Mouse (Mus musculus): ENCODE data around the gene Snd1. TPM values are rescaled to one million over a fixed set of nuclear protein-coding genes. Genes with fewer than 3 reads are reported as not detected.

Snd1 gene
- total and polyA plus RNA-seq, 3 experiments, result 83.7 to 377 (median 210) TPM

GRCm38 (mm10) chr6:28621431-28621830 lies 146.5 kb downstream of the Snd1 start:
- DNase-seq (ENCODE audit: extremely low read depth), result no peak
- dilution Hi-C loops (cut with MboI; ENCODE audit: extremely low pct_ligation_motif_present, extremely low pct_unique_long_range_greater_than_20kb, low sequenced_read_pairs), result no loop called here
- peaks cover 16 to 74% of the 10 kb centered on the region in 2 experiments for H3K36me3 ChIP-seq (replicated peaks in 1 of 2; ENCODE audit: control insufficient read depth in 1 of 2, insufficient read depth in 1 of 2, low read length in 1 of 2)
- H3K9ac ChIP-seq (ENCODE audit: insufficient read depth, low read depth), result no peak overlapping the region
- no peaks in the 10 kb centered on the region for H3K27me3 ChIP-seq (replicated peaks)
- H3K4me3 ChIP-seq (replicated peaks in 1 of 3; ENCODE audit: low read depth in 2 of 3, low read length in 2 of 3, poor library complexity in 1 of 3), result no peak overlapping the region
- peaks cover 6 to 39% of the 10 kb centered on the region in 2 experiments; a peak in 3 of 4 replicates for H3K4me1 ChIP-seq (ENCODE audit: control insufficient read depth in 1 of 2, insufficient read depth in 2 of 2)
- peak overlapping the region; percentile 22; the same call in 1 of the 2 replicates for H3K27ac ChIP-seq (ENCODE audit: insufficient read depth, low read depth)
- H3K4me2 ChIP-seq (ENCODE audit: insufficient read depth, low read depth, poor library complexity, severe bottlenecking), result no peak overlapping the region
- in situ Hi-C loops (cut with MboI; ENCODE audit: low pct_ligation_motif_present, low pct_unique_long_range_greater_than_20kb, low sequenced_read_pairs), result no loop called here
- H3K79me2 ChIP-seq (replicated peaks; ENCODE audit: control insufficient read depth, extremely low read depth, insufficient read depth, poor library complexity, severe bottlenecking), result peaks cover 28% of the 10 kb centered on the region
- no peaks in the 10 kb centered on the region for H3K9me3 ChIP-seq (replicated peaks; ENCODE audit: low read length)
- no peak for TF ChIP-seq RAD21 (IDR thresholded peaks at IDR 0.05; ENCODE audit: low read depth, low read length)
- no peak for TF ChIP-seq POLR2A (IDR thresholded peaks at IDR 0.05; ENCODE audit: low read depth, low read length)
- no peak for TF ChIP-seq MAX (IDR thresholded peaks at IDR 0.05; ENCODE audit: low read length)
- no peak for TF ChIP-seq MYC (IDR thresholded peaks at IDR 0.05; ENCODE audit: low read depth, low read length)
- TF ChIP-seq JUN (IDR thresholded peaks at IDR 0.05; ENCODE audit: insufficient read depth, low read depth, low read length), result no peak
- 0 out of 2 replicates have a peak, but pooled peaks have one; percentile 35 for TF ChIP-seq POLR2AphosphoS2 (IDR thresholded peaks at IDR 0.05; ENCODE audit: low read depth, low read length)

- Histone ChIP-seq H3K4me2 (ENCODE audit: insufficient read depth, low read depth, poor library complexity, severe bottlenecking) (no peak overlapping the region), H3K36me3 (replicated peaks in 1 of 2; ENCODE audit: control insufficient read depth in 1 of 2, insufficient read depth in 1 of 2, low read length in 1 of 2) (peaks cover 18 to 75% of the 10 kb centered on the region in 2 experiments)
- no peak for DNase-seq (ENCODE audit: extremely low read depth)
Measured at GRCm38 (mm10) chr6:28621961-28622360, 147.0 kb downstream of the Snd1 start.

GRCm38 (mm10) chr6:28622522-28622921 lies 147.6 kb downstream of the Snd1 start:
- H3K4me1 ChIP-seq (ENCODE audit: control insufficient read depth in 1 of 2, insufficient read depth in 2 of 2), result peaks cover 6 to 39% of the 10 kb centered on the region in 2 experiments; a peak in 3 of 4 replicates
- H3K79me2 ChIP-seq (replicated peaks; ENCODE audit: control insufficient read depth, extremely low read depth, insufficient read depth, poor library complexity, severe bottlenecking), result peaks cover 23% of the 10 kb centered on the region
- in situ Hi-C loops (cut with MboI; ENCODE audit: low pct_ligation_motif_present, low pct_unique_long_range_greater_than_20kb, low sequenced_read_pairs) (no loop called here), dilution Hi-C loops (cut with MboI; ENCODE audit: extremely low pct_ligation_motif_present, extremely low pct_unique_long_range_greater_than_20kb, low sequenced_read_pairs) (no loop called here)
- H3K36me3 ChIP-seq (replicated peaks in 1 of 2; ENCODE audit: control insufficient read depth in 1 of 2, insufficient read depth in 1 of 2, low read length in 1 of 2), result peaks cover 18 to 80% of the 10 kb centered on the region in 2 experiments
- no peaks in the 10 kb centered on the region for H3K27me3 ChIP-seq (replicated peaks)
- H3K9me3 ChIP-seq (replicated peaks; ENCODE audit: low read length), result no peaks in the 10 kb centered on the region
- H3K4me3 ChIP-seq (replicated peaks in 1 of 3; ENCODE audit: low read depth in 2 of 3, low read length in 2 of 3, poor library complexity in 1 of 3), result no peak overlapping the region
- H3K9ac ChIP-seq (ENCODE audit: insufficient read depth, low read depth), result no peak overlapping the region
- no peak overlapping the region for H3K27ac ChIP-seq (ENCODE audit: insufficient read depth, low read depth)
- H3K4me2 ChIP-seq (ENCODE audit: insufficient read depth, low read depth, poor library complexity, severe bottlenecking), result no peak overlapping the region; the same call in 1 of the 2 replicates
- no peak for DNase-seq (ENCODE audit: extremely low read depth)
- no peak for TF ChIP-seq TCF12 (IDR thresholded peaks at IDR 0.05; ENCODE audit: low read depth, low read length)
- TF ChIP-seq IRF4 (IDR thresholded peaks at IDR 0.05; ENCODE audit: low read depth, low read length), result no peak
- no peak for TF ChIP-seq ZMIZ1 (IDR thresholded peaks at IDR 0.05; ENCODE audit: low read depth, low read length)
- no peak for TF ChIP-seq JUND (conservative IDR thresholded peaks at IDR 0.05; ENCODE audit: low read depth, low read length)
- no peak for TF ChIP-seq EP300 (IDR thresholded peaks at IDR 0.05; ENCODE audit: low read length)
- TF ChIP-seq USF2 (conservative IDR thresholded peaks at IDR 0.05; ENCODE audit: low read depth, low read length), result no peak
- no peak for TF ChIP-seq MXI1 (IDR thresholded peaks at IDR 0.05; ENCODE audit: low read depth, low read length)
- no peak for TF ChIP-seq CHD1 (IDR thresholded peaks at IDR 0.05; ENCODE audit: low read depth, low read length)
- TF ChIP-seq NRF1 (IDR thresholded peaks at IDR 0.05; ENCODE audit: low read depth, low read length), result no peak
- no peak for TF ChIP-seq MAFK (IDR thresholded peaks at IDR 0.05; ENCODE audit: insufficient replicate concordance, low read length)
- no peak for TF ChIP-seq MEF2A (IDR thresholded peaks at IDR 0.05; ENCODE audit: borderline replicate concordance, low read depth, low read length)
- no peak for TF ChIP-seq ELF1 (IDR thresholded peaks at IDR 0.05; ENCODE audit: low read depth, low read length)
- no peak for TF ChIP-seq RCOR1 (conservative IDR thresholded peaks at IDR 0.05; ENCODE audit: low read depth, low read length)
- TF ChIP-seq CHD2 (IDR thresholded peaks at IDR 0.05; ENCODE audit: low read length), result no peak
- TF ChIP-seq JUN (IDR thresholded peaks at IDR 0.05; ENCODE audit: insufficient read depth, low read depth, low read length), result no peak

More at GRCm38 (mm10) chr6:28621961-28622360, 147.0 kb downstream of the Snd1 start:
- no peaks in the 10 kb centered on the region for H3K9me3 ChIP-seq (replicated peaks; ENCODE audit: low read length)
- H3K9ac ChIP-seq (ENCODE audit: insufficient read depth, low read depth), result no peak overlapping the region
- H3K27me3 ChIP-seq (replicated peaks), result no peaks in the 10 kb centered on the region
- no peak overlapping the region for H3K4me3 ChIP-seq (replicated peaks in 1 of 3; ENCODE audit: low read depth in 2 of 3, low read length in 2 of 3, poor library complexity in 1 of 3)
- TF ChIP-seq KAT2A (IDR thresholded peaks at IDR 0.05; ENCODE audit: insufficient replicate concordance, low read length) (no peak), BHLHE40 (IDR thresholded peaks at IDR 0.05; ENCODE audit: low read depth, low read length) (no peak), ZC3H11A (IDR thresholded peaks at IDR 0.05; ENCODE audit: low read depth, low read length) (no peak), USF1 (IDR thresholded peaks at IDR 0.05; ENCODE audit: low read depth, low read length) (no peak), TCF12 (IDR thresholded peaks at IDR 0.05; ENCODE audit: low read depth, low read length) (no peak)
- dilution Hi-C loops (cut with MboI; ENCODE audit: extremely low pct_ligation_motif_present, extremely low pct_unique_long_range_greater_than_20kb, low sequenced_read_pairs) (no loop called here), in situ Hi-C loops (cut with MboI; ENCODE audit: low pct_ligation_motif_present, low pct_unique_long_range_greater_than_20kb, low sequenced_read_pairs) (no loop called here)
- H3K4me1 ChIP-seq (ENCODE audit: control insufficient read depth in 1 of 2, insufficient read depth in 2 of 2), result peaks cover 6 to 39% of the 10 kb centered on the region in 2 experiments; a peak in 3 of 4 replicates
- H3K27ac ChIP-seq (ENCODE audit: insufficient read depth, low read depth), result no peak overlapping the region
- peaks cover 26% of the 10 kb centered on the region for H3K79me2 ChIP-seq (replicated peaks; ENCODE audit: control insufficient read depth, extremely low read depth, insufficient read depth, poor library complexity, severe bottlenecking)
